ENCODE assay signal across 18 mouse cellular contexts in genomic region chr4:137671711-137672500, GRCm38 (mm10). TPM values are rescaled to one million over a fixed set of nuclear protein-coding genes. Genes with fewer than 3 reads are reported as not detected.
DNase-seq lines count a peak whose midpoint lies in the region; ATAC-seq and TF ChIP-seq lines count a peak whose summit lies in the region.
"Had no signal": no experiment of that assay in that cellular context is flagged by ENCODE, and none has a peak within 500 bp of the region (broad histone marks: within the 10 kb centered on the region; RNA-seq: fewer than 3 reads in every experiment).

No protein-coding gene starts in this region.

- no peak overlapping the region for H3K4me2 ChIP-seq in intestine, embryonic 16.5 days (ENCODE audit: low read depth, low read length)
- no peak overlapping the region for H3K4me2 ChIP-seq in intestine, embryonic 15.5 days (replicated peaks)
- no peak overlapping the region for H3K4me2 ChIP-seq in liver, embryonic 11.5 days
- H3K4me2 ChIP-seq: forebrain, embryonic 13.5 days; heart, embryonic 11.5 days; heart, embryonic 15.5 days; hindbrain, embryonic 13.5 days had no signal

- H3K4me1 ChIP-seq in intestine, embryonic 16.5 days (ENCODE audit: control insufficient read depth, insufficient read depth, low read length): no peaks in the 10 kb centered on the region
- 0 out of 2 replicates have a peak, but pooled peaks cover 3% of the 10 kb centered on the region for H3K4me1 ChIP-seq in intestine, embryonic 15.5 days (replicated peaks)
- no peaks in the 10 kb centered on the region for H3K4me1 ChIP-seq in liver, adult 2 months (ENCODE audit: control insufficient read depth, insufficient read depth, low read length)
- no peaks in the 10 kb centered on the region; the same call in 1 of the 2 replicates for H3K4me1 ChIP-seq in liver, embryonic 11.5 days (replicated peaks; ENCODE audit: control insufficient read depth, insufficient read depth, low read length)

- H3K36me3 ChIP-seq in intestine, embryonic 16.5 days (ENCODE audit: control insufficient read depth, insufficient read depth, low read length): no peaks in the 10 kb centered on the region
- no peaks in the 10 kb centered on the region for H3K36me3 ChIP-seq in intestine, embryonic 15.5 days
- H3K36me3 ChIP-seq in liver, adult 2 months (ENCODE audit: control insufficient read depth, insufficient read depth, low read length): no peaks in the 10 kb centered on the region
- H3K36me3 ChIP-seq in liver, embryonic 11.5 days (ENCODE audit: control insufficient read depth, insufficient read depth, low read length): no peaks in the 10 kb centered on the region
- H3K36me3 ChIP-seq: embryonic facial prominence, embryonic 10.5 days; heart, embryonic 15.5 days; hindbrain, embryonic 13.5 days had no signal

- WGBS in intestine, embryonic 16.5 days: 70% methylated on average over 13 of the region's 13 CpGs
- 67% methylated on average over 13 of the region's 13 CpGs for WGBS in intestine, embryonic 15.5 days
- 51% methylated on average over 13 of the region's 13 CpGs for WGBS in liver, adult 2 months
- WGBS in liver, embryonic 11.5 days: 66% methylated on average over 13 of the region's 13 CpGs

- peak; percentile 34 for DNase-seq in liver, adult 2 months (ENCODE audit: extremely low read depth, low read depth, low spot score)
- no peak for DNase-seq in liver, embryonic 11.5 days (ENCODE audit: low spot score)
- DNase-seq in cerebellum, adult 9-11 months: peak; percentile 70
- no peak for DNase-seq in lung, adult 18-20 months
- DNase-seq in urinary bladder, adult 2 months (ENCODE audit: low spot score): no peak
- DNase-seq: adrenal gland, postnatal 10 days; forebrain, postnatal 0 days; gastrocnemius, postnatal 14 days; heart, adult 2 months; heart, postnatal 14 days had no signal

- no peak overlapping the region for H3K27ac ChIP-seq in intestine, embryonic 16.5 days (ENCODE audit: low read length)
- no peak overlapping the region for H3K27ac ChIP-seq in intestine, embryonic 15.5 days
- no peak overlapping the region for H3K27ac ChIP-seq in liver, adult 2 months (replicated peaks; ENCODE audit: insufficient read depth, low read depth, low read length)
- H3K27ac ChIP-seq in liver, embryonic 11.5 days (ENCODE audit: low read depth, low read length): no peak overlapping the region
- H3K27ac ChIP-seq: embryonic facial prominence, embryonic 10.5 days; forebrain, embryonic 13.5 days; heart, adult 2 months; heart, embryonic 15.5 days; hindbrain, embryonic 13.5 days; hindbrain, postnatal 0 days had no signal

- TF ChIP-seq CTCF in liver, adult 2 months (IDR thresholded peaks at IDR 0.05; ENCODE audit: low read depth, low read length): no peak

- no peak overlapping the region for H3K4me3 ChIP-seq in intestine, embryonic 16.5 days (ENCODE audit: low read length)
- H3K4me3 ChIP-seq in intestine, embryonic 15.5 days (replicated peaks): no peak overlapping the region
- no peak overlapping the region for H3K4me3 ChIP-seq in liver, adult 2 months (ENCODE audit: insufficient read depth, low read depth, low read length)
- H3K4me3 ChIP-seq in liver, embryonic 11.5 days (ENCODE audit: low read depth, low read length): no peak overlapping the region
- H3K4me3 ChIP-seq: embryonic facial prominence, embryonic 10.5 days; forebrain, embryonic 13.5 days; heart, adult 2 months; heart, embryonic 15.5 days; hindbrain, embryonic 13.5 days had no signal

- no peak overlapping the region for H3K9ac ChIP-seq in intestine, embryonic 16.5 days (ENCODE audit: low read depth, low read length)
- no peak overlapping the region for H3K9ac ChIP-seq in intestine, embryonic 15.5 days
- no peak overlapping the region for H3K9ac ChIP-seq in liver, adult 2 months (ENCODE audit: low read depth, low read length)
- no peak overlapping the region for H3K9ac ChIP-seq in liver, embryonic 11.5 days (ENCODE audit: low read depth, low read length)
- H3K9ac ChIP-seq: forebrain, embryonic 13.5 days; forebrain, postnatal 0 days; heart, embryonic 15.5 days; hindbrain, embryonic 13.5 days had no signal

- H3K79me2 ChIP-seq in liver, adult 2 months (ENCODE audit: control insufficient read depth, insufficient read depth, low read length): no peaks in the 10 kb centered on the region

- TF ChIP-seq POLR2A in liver, adult 2 months (IDR thresholded peaks at IDR 0.05; ENCODE audit: extremely low read depth, insufficient read depth, low read length): no peak

- 0 out of 2 replicates have a peak, but pooled peaks have one; percentile 31 for ATAC-seq in intestine, embryonic 16.5 days
- no peak for ATAC-seq in intestine, embryonic 15.5 days
- no peak for ATAC-seq in liver, embryonic 11.5 days (replicated peaks; ENCODE audit: low FRiP score)
- ATAC-seq: forebrain, embryonic 13.5 days; forebrain, postnatal 0 days; hindbrain, postnatal 0 days had no signal

- no peaks in the 10 kb centered on the region for H3K9me3 ChIP-seq in intestine, embryonic 16.5 days (ENCODE audit: control insufficient read depth, low read length)
- no peaks in the 10 kb centered on the region for H3K9me3 ChIP-seq in intestine, embryonic 15.5 days
- H3K9me3 ChIP-seq in liver, embryonic 11.5 days (ENCODE audit: control insufficient read depth, low read length): no peaks in the 10 kb centered on the region
- H3K9me3 ChIP-seq: embryonic facial prominence, embryonic 10.5 days; forebrain, embryonic 13.5 days; heart, embryonic 15.5 days; hindbrain, embryonic 13.5 days had no signal

- no peaks in the 10 kb centered on the region; the same call in 1 of the 2 replicates for H3K27me3 ChIP-seq in intestine, embryonic 16.5 days (replicated peaks; ENCODE audit: control insufficient read depth, insufficient read depth, low read length)
- H3K27me3 ChIP-seq in intestine, embryonic 15.5 days (replicated peaks): no peaks in the 10 kb centered on the region; the same call in 1 of the 2 replicates
- H3K27me3 ChIP-seq in liver, adult 2 months (ENCODE audit: control insufficient read depth, insufficient read depth, low read length): no peaks in the 10 kb centered on the region
- H3K27me3 ChIP-seq in liver, embryonic 11.5 days (replicated peaks; ENCODE audit: control insufficient read depth, insufficient read depth, low read length): peaks cover 15% of the 10 kb centered on the region

RNA-seq across cellular contexts. Expression of gene Rap1gap, which starts 7.4 kb away (rescaled TPM):
- 26.9 and 30.9 TPM in 2 replicates for polyA plus RNA-seq in intestine, embryonic 16.5 days (2015; fragmentation: Nextera tagmentation; extraction: Ambion mirVana)
- polyA plus RNA-seq in intestine, embryonic 15.5 days (2015; fragmentation: Nextera tagmentation; extraction: Ambion mirVana): 22.7 and 47.2 TPM in 2 replicates
- total RNA-seq in liver, adult 2 months (2014; rRNA removed): 2.9 and 5.2 TPM in 2 replicates
- 5.8 and 11.5 TPM in 2 replicates for polyA plus RNA-seq in liver, adult 2 months (2012; rRNA removed)
- polyA plus RNA-seq in liver, embryonic 11.5 days (2014; fragmentation: Nextera tagmentation; extraction: Ambion mirVana): 3.2 and 4.1 TPM in 2 replicates
- polyA plus RNA-seq in urinary bladder, adult 2 months (2012; rRNA removed): 51.1 and 66.6 TPM in 2 replicates

Comparison
In these comparisons a context has a peak if more than half of its experiments do, and no peak if none do; other contexts are left out.
1. DNase-seq: peak in liver, adult 2 months (single experiment) and cerebellum, adult 9-11 months (single experiment); none in liver, embryonic 11.5 days (single experiment), lung, adult 18-20 months (0 of 2) and urinary bladder, adult 2 months (single experiment).